In genomic region chr4:56652819-56653218, GRCm38 (mm10) we compare ENCODE assay signal across 16 mouse cellular contexts.
DNase-seq lines count a peak whose midpoint lies in the region; ATAC-seq lines count a peak whose summit lies in the region.
"Had no signal": no experiment of that assay in that cellular context is flagged by ENCODE, and none has a peak within 500 bp of the region (broad histone marks: within the 10 kb centered on the region; RNA-seq: fewer than 3 reads in every experiment).

No protein-coding gene starts in this region.

- no peak overlapping the region for H3K4me2 ChIP-seq in midbrain, embryonic 16.5 days (ENCODE audit: low read length)
- no peak overlapping the region for H3K4me2 ChIP-seq in lung, embryonic 16.5 days (ENCODE audit: low read depth, low read length)
- H3K4me2 ChIP-seq: embryonic facial prominence, embryonic 15.5 days; limb, embryonic 12.5 days; midbrain, embryonic 12.5 days had no signal

- H3K36me3 ChIP-seq in midbrain, embryonic 10.5 days: no peaks in the 10 kb centered on the region
- no peaks in the 10 kb centered on the region for H3K36me3 ChIP-seq in midbrain, embryonic 16.5 days (ENCODE audit: control insufficient read depth, insufficient read depth, low read length)
- H3K36me3 ChIP-seq in lung, embryonic 16.5 days (ENCODE audit: control insufficient read depth, insufficient read depth, low read length): no peaks in the 10 kb centered on the region
- H3K36me3 ChIP-seq: embryonic facial prominence, embryonic 15.5 days; limb, embryonic 12.5 days; midbrain, embryonic 12.5 days had no signal

- 83% methylated on average over 5 of the region's 5 CpGs for WGBS in midbrain, embryonic 10.5 days
- WGBS in midbrain, embryonic 16.5 days: 79% methylated on average over 5 of the region's 5 CpGs
- 61% methylated on average over 5 of the region's 5 CpGs for WGBS in lung, embryonic 16.5 days

- H3K27ac ChIP-seq in midbrain, embryonic 10.5 days (replicated peaks): 0 out of 2 replicates have a peak overlapping the region, but pooled peaks have one; percentile 42
- no peak overlapping the region for H3K27ac ChIP-seq in midbrain, embryonic 16.5 days (ENCODE audit: low read length)
- H3K27ac ChIP-seq in lung, embryonic 16.5 days (ENCODE audit: low read length): 0 out of 2 replicates have a peak overlapping the region, but pooled peaks have one; percentile 22
- H3K27ac ChIP-seq: embryonic facial prominence, embryonic 15.5 days; limb, embryonic 12.5 days; midbrain, embryonic 12.5 days had no signal

- no peaks in the 10 kb centered on the region for H3K9me3 ChIP-seq in midbrain, embryonic 10.5 days (replicated peaks)
- no peaks in the 10 kb centered on the region for H3K9me3 ChIP-seq in midbrain, embryonic 16.5 days (replicated peaks; ENCODE audit: control insufficient read depth, low read length, poor library complexity, severe bottlenecking)
- H3K9me3 ChIP-seq in lung, embryonic 16.5 days (ENCODE audit: control insufficient read depth, low read length): no peaks in the 10 kb centered on the region
- H3K9me3 ChIP-seq: embryonic facial prominence, embryonic 15.5 days; limb, embryonic 12.5 days; midbrain, embryonic 12.5 days had no signal

- H3K4me1 ChIP-seq in midbrain, embryonic 10.5 days: peaks cover 16% of the 10 kb centered on the region
- no peaks in the 10 kb centered on the region for H3K4me1 ChIP-seq in midbrain, embryonic 16.5 days (ENCODE audit: control insufficient read depth, insufficient read depth, low read length)
- H3K4me1 ChIP-seq in lung, embryonic 16.5 days (replicated peaks; ENCODE audit: control insufficient read depth, insufficient read depth, low read length): peaks cover 8% of the 10 kb centered on the region

- ATAC-seq in midbrain, embryonic 16.5 days: no peak
- ATAC-seq in lung, embryonic 16.5 days (ENCODE audit: low read depth): peak; percentile 67; the same call in 1 of the 2 replicates
- no peak for ATAC-seq in inflammation-experienced regulatory T-cells, adult 6 months
- ATAC-seq: forebrain, embryonic 16.5 days; intestine, postnatal 0 days had no signal

- no peaks in the 10 kb centered on the region for H3K27me3 ChIP-seq in midbrain, embryonic 10.5 days (ENCODE audit: low read depth, poor library complexity, severe bottlenecking)
- H3K27me3 ChIP-seq in midbrain, embryonic 16.5 days (ENCODE audit: control insufficient read depth, insufficient read depth, low read depth, low read length): no peaks in the 10 kb centered on the region
- H3K27me3 ChIP-seq in lung, embryonic 16.5 days (ENCODE audit: control insufficient read depth, insufficient read depth, low read depth, low read length): no peaks in the 10 kb centered on the region
- H3K27me3 ChIP-seq: embryonic facial prominence, embryonic 15.5 days; limb, embryonic 12.5 days; midbrain, embryonic 12.5 days had no signal

- H3K4me3 ChIP-seq in midbrain, embryonic 10.5 days: no peak overlapping the region
- H3K4me3 ChIP-seq in midbrain, embryonic 16.5 days (ENCODE audit: low read depth, low read length): no peak overlapping the region
- no peak overlapping the region for H3K4me3 ChIP-seq in lung, embryonic 16.5 days (ENCODE audit: low read length)
- H3K4me3 ChIP-seq: embryonic facial prominence, embryonic 15.5 days; limb, embryonic 12.5 days; midbrain, embryonic 12.5 days had no signal

- peak; percentile 31 for DNase-seq in adrenal gland, adult 8-10 months
- no peak for DNase-seq in adrenal gland, postnatal 25 days
- no peak for DNase-seq in midbrain, embryonic 10.5 days (ENCODE audit: low spot score)
- DNase-seq in right cerebral cortex, adult 18-20 months: no peak
- DNase-seq in thymus, adult 18-20 months: no peak
- DNase-seq: cerebellum, postnatal 36 days; layer of hippocampus, postnatal 36 days; right cerebral cortex, postnatal 14 days had no signal

- H3K9ac ChIP-seq in midbrain, embryonic 16.5 days (ENCODE audit: low read depth, low read length): no peak overlapping the region
- no peak overlapping the region for H3K9ac ChIP-seq in lung, embryonic 16.5 days (ENCODE audit: low read length)
- H3K9ac ChIP-seq: embryonic facial prominence, embryonic 15.5 days; limb, embryonic 12.5 days; midbrain, embryonic 12.5 days had no signal
